Mouse (Mus musculus): ENCODE results near the gene Ddx20. TPM values are rescaled to one million over a fixed set of nuclear protein-coding genes. Genes with fewer than 3 reads are reported as not detected.

Gene Ddx20
- polyA plus RNA-seq, 1 experiment: 31.3 TPM

DNA sequence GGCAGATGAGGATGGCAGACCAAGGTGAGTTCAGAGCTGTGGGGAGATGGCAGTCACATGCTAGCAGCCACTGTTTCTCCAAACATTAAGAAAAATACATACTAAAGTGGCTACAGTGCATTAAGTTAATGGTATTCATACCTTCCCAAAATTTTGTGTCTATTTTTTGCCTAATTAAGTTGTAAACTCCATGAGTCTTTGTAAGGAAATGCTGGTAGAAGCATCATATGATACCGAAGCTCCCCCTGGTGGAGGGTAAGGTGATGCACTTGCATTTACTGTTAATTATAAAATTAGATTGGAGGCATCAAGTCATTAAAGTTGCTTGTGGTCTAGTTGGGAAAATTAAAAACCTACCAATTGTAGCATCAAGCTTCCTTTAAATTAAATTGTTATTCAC is 38.7 kb upstream of the Ddx20 start:
- Histone ChIP-seq H3K27ac (ENCODE audit: insufficient read depth, low read length) (no peak overlapping the region), H3K9me3 (replicated peaks; ENCODE audit: control insufficient read depth, insufficient read depth, low read length, poor library complexity, severe bottlenecking) (no peaks in the 10 kb centered on the region), H3K9ac (ENCODE audit: low read depth, poor library complexity, severe bottlenecking) (no peak overlapping the region), H3K36me3 (ENCODE audit: control insufficient read depth, insufficient read depth, low read length, poor library complexity, severe bottlenecking) (no peaks in the 10 kb centered on the region; the same call in 1 of the 2 replicates), H3K27me3 (ENCODE audit: control insufficient read depth, insufficient read depth, low read length, poor library complexity, severe bottlenecking) (no peaks in the 10 kb centered on the region), H3K4me3 (ENCODE audit: low read depth, low read length) (no peak overlapping the region), H3K4me1 (ENCODE audit: control insufficient read depth, insufficient read depth, low read length) (no peaks in the 10 kb centered on the region)
- TF ChIP-seq CTCF (IDR thresholded peaks at IDR 0.05; ENCODE audit: low read depth, low read length) (no peak), POLR2A (IDR thresholded peaks at IDR 0.05; ENCODE audit: insufficient read depth, low read length) (no peak), EP300 (IDR thresholded peaks at IDR 0.05; ENCODE audit: insufficient read depth, low read depth, low read length) (no peak)

DNA sequence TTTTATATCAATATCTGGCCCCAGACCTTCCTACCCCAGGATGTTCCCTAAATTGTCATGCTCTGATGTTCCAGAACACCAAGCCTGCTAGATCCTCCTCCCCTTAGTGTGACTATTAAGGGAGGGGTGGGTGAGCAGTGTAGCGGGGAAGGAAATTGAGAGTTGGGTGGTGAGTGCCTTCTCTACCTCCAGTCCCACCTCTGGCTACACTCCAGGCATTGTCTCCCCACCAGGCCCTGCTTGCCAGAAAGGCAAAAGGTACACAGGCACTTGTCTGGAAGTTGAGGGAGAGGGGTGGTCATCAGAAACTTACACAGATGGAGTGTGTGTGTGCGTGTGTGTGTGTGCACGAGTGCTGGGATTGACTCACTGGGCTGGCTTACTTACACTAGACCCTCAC is 35.1 kb upstream of the Ddx20 start:
- Histone ChIP-seq H3K36me3 (ENCODE audit: control insufficient read depth, insufficient read depth, low read length, poor library complexity, severe bottlenecking) (no peaks in the 10 kb centered on the region; the same call in 1 of the 2 replicates), H3K27me3 (ENCODE audit: control insufficient read depth, insufficient read depth, low read length, poor library complexity, severe bottlenecking) (no peaks in the 10 kb centered on the region), H3K27ac (ENCODE audit: insufficient read depth, low read length) (no peak overlapping the region), H3K4me1 (ENCODE audit: control insufficient read depth, insufficient read depth, low read length) (no peaks in the 10 kb centered on the region), H3K9me3 (replicated peaks; ENCODE audit: control insufficient read depth, insufficient read depth, low read length, poor library complexity, severe bottlenecking) (no peaks in the 10 kb centered on the region), H3K9ac (ENCODE audit: low read depth, poor library complexity, severe bottlenecking) (no peak overlapping the region), H3K4me3 (ENCODE audit: low read depth, low read length) (no peak overlapping the region)
- TF ChIP-seq POLR2A (IDR thresholded peaks at IDR 0.05; ENCODE audit: insufficient read depth, low read length) (no peak), CTCF (IDR thresholded peaks at IDR 0.05; ENCODE audit: low read depth, low read length) (no peak), EP300 (IDR thresholded peaks at IDR 0.05; ENCODE audit: insufficient read depth, low read depth, low read length) (no peak)

DNA sequence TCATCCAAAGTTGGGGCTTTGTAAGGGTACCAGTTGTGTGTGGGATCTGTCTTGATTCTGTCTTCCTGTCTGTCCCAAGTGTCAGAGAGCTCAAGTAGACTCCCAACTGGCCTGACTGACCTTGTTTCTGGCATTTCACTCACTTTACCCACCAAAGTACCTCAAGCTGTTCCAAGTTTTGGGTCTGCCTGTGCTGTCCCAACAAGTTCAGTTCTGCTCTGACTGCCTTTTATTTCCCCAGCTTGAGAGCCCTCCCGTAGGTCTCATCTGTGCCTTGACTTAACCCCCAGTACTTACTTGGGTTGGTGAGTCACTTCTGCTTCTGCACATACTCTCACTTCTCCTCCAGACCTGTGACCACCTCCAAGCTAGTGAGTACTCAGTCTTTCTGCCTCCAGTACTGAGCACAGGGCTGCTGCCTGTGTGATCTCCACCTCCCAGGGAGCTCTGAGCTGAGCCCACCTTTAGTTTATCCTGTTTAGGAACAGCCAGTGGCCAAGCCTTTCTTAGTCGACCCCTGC is 34.4 kb upstream of the Ddx20 start:
- Histone ChIP-seq H3K36me3 (ENCODE audit: control insufficient read depth, insufficient read depth, low read length, poor library complexity, severe bottlenecking) (no peaks in the 10 kb centered on the region; the same call in 1 of the 2 replicates), H3K4me1 (ENCODE audit: control insufficient read depth, insufficient read depth, low read length) (no peaks in the 10 kb centered on the region), H3K4me3 (ENCODE audit: low read depth, low read length) (no peak overlapping the region), H3K27me3 (ENCODE audit: control insufficient read depth, insufficient read depth, low read length, poor library complexity, severe bottlenecking) (no peaks in the 10 kb centered on the region), H3K9me3 (replicated peaks; ENCODE audit: control insufficient read depth, insufficient read depth, low read length, poor library complexity, severe bottlenecking) (no peaks in the 10 kb centered on the region), H3K9ac (ENCODE audit: low read depth, poor library complexity, severe bottlenecking) (no peak overlapping the region), H3K27ac (ENCODE audit: insufficient read depth, low read length) (no peak overlapping the region)
- no peak for TF ChIP-seq EP300 (IDR thresholded peaks at IDR 0.05; ENCODE audit: insufficient read depth, low read depth, low read length)
- TF ChIP-seq CTCF (IDR thresholded peaks at IDR 0.05; ENCODE audit: low read depth, low read length): no peak
- no peak for TF ChIP-seq POLR2A (IDR thresholded peaks at IDR 0.05; ENCODE audit: insufficient read depth, low read length)

DNA sequence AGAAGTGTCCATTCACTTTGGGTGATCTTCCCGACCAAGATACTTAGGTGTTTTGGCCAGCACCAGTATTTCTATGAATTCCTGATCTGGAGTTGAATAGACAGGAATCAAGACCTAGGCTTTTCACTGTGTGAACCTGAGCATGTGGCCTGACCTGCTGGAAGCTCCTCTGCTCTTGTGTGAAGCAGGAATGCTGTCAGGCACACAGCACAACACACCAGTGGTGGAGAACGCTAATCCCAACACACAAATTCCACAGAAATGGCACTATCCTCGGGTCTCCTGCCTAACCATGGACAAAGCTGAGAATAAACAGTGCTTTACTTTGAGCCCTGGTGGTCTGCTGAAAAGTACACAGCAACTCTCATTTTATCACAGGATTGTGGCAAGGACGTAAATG is 33.1 kb upstream of the Ddx20 start:
- no peak overlapping the region for H3K4me3 ChIP-seq (ENCODE audit: low read depth, low read length)
- no peak overlapping the region for H3K9ac ChIP-seq (ENCODE audit: low read depth, poor library complexity, severe bottlenecking)
- no peaks in the 10 kb centered on the region for H3K27me3 ChIP-seq (ENCODE audit: control insufficient read depth, insufficient read depth, low read length, poor library complexity, severe bottlenecking)
- no peaks in the 10 kb centered on the region for H3K4me1 ChIP-seq (ENCODE audit: control insufficient read depth, insufficient read depth, low read length)
- H3K9me3 ChIP-seq (replicated peaks; ENCODE audit: control insufficient read depth, insufficient read depth, low read length, poor library complexity, severe bottlenecking): no peaks in the 10 kb centered on the region
- H3K36me3 ChIP-seq (ENCODE audit: control insufficient read depth, insufficient read depth, low read length, poor library complexity, severe bottlenecking): no peaks in the 10 kb centered on the region
- TF ChIP-seq POLR2A (IDR thresholded peaks at IDR 0.05; ENCODE audit: insufficient read depth, low read length): no peak
- no peak for TF ChIP-seq EP300 (IDR thresholded peaks at IDR 0.05; ENCODE audit: insufficient read depth, low read depth, low read length)
- no peak for TF ChIP-seq CTCF (IDR thresholded peaks at IDR 0.05; ENCODE audit: low read depth, low read length)
- no peak overlapping the region for H3K27ac ChIP-seq (ENCODE audit: insufficient read depth, low read length)

DNA sequence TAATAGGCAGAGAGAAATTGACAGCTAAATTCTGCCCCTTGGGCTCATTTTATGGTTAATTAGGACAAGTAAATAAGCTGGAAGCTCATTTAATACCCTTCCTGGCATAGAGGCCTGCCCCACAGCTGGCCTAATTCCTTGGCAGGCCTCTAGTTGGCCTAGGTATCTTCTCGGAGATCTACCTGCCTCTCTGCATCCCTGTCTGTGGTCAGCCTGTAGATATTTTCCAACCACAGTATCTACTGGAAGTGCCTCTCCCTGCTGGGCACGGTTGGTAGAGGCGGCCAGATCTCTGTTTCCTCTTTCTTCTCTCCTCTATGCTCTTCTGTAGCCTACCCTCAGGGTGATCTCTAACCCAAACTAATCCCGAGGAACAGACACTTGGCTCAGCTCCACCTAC is 32.6 kb upstream of the Ddx20 start:
- no peaks in the 10 kb centered on the region for H3K27me3 ChIP-seq (ENCODE audit: control insufficient read depth, insufficient read depth, low read length, poor library complexity, severe bottlenecking)
- TF ChIP-seq EP300 (IDR thresholded peaks at IDR 0.05; ENCODE audit: insufficient read depth, low read depth, low read length): no peak
- TF ChIP-seq CTCF (IDR thresholded peaks at IDR 0.05; ENCODE audit: low read depth, low read length): no peak
- TF ChIP-seq POLR2A (IDR thresholded peaks at IDR 0.05; ENCODE audit: insufficient read depth, low read length): no peak
- H3K36me3 ChIP-seq (ENCODE audit: control insufficient read depth, insufficient read depth, low read length, poor library complexity, severe bottlenecking): no peaks in the 10 kb centered on the region

DNA sequence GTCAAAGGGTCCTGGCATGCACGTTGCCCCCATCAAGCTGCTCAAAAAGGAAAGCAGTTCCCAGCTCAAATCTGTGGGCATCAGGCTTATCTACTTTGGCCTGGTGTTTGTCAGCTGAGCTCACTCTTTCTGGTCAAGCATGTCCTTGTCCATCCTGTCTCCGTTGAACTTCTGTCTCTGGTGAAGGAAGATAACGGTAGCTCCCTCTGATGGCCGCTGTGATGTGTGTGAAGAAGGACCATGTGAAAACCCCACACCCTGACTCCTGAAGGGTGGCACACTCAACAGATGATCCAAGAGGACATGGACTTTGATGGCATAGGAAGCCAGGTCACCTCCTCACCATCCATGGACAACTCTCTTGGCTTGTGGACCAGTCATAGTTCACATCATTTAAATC is 31.4 kb upstream of the Ddx20 start:
- no peak for TF ChIP-seq CTCF (IDR thresholded peaks at IDR 0.05; ENCODE audit: low read depth, low read length)
- TF ChIP-seq POLR2A (IDR thresholded peaks at IDR 0.05; ENCODE audit: insufficient read depth, low read length): no peak
- TF ChIP-seq EP300 (IDR thresholded peaks at IDR 0.05; ENCODE audit: insufficient read depth, low read depth, low read length): no peak
- Histone ChIP-seq H3K9me3 (replicated peaks; ENCODE audit: control insufficient read depth, insufficient read depth, low read length, poor library complexity, severe bottlenecking) (no peaks in the 10 kb centered on the region), H3K27me3 (ENCODE audit: control insufficient read depth, insufficient read depth, low read length, poor library complexity, severe bottlenecking) (no peaks in the 10 kb centered on the region), H3K4me3 (ENCODE audit: low read depth, low read length) (no peak overlapping the region), H3K36me3 (ENCODE audit: control insufficient read depth, insufficient read depth, low read length, poor library complexity, severe bottlenecking) (no peaks in the 10 kb centered on the region), H3K9ac (ENCODE audit: low read depth, poor library complexity, severe bottlenecking) (no peak overlapping the region), H3K4me1 (ENCODE audit: control insufficient read depth, insufficient read depth, low read length) (no peaks in the 10 kb centered on the region), H3K27ac (ENCODE audit: insufficient read depth, low read length) (no peak overlapping the region)

More for the DNA sequence above, 32.6 kb upstream of the Ddx20 start:
- H3K4me1 ChIP-seq (ENCODE audit: control insufficient read depth, insufficient read depth, low read length): no peaks in the 10 kb centered on the region
- H3K4me3 ChIP-seq (ENCODE audit: low read depth, low read length): no peak overlapping the region
- no peak overlapping the region for H3K27ac ChIP-seq (ENCODE audit: insufficient read depth, low read length)
- no peaks in the 10 kb centered on the region for H3K9me3 ChIP-seq (replicated peaks; ENCODE audit: control insufficient read depth, insufficient read depth, low read length, poor library complexity, severe bottlenecking)
- H3K9ac ChIP-seq (ENCODE audit: low read depth, poor library complexity, severe bottlenecking): no peak overlapping the region

All from ES-Bruce4 (cell line).